Mouse (Mus musculus) liver, embryonic 11.5 days (tissue): ENCODE results near the gene Begain. TPM values are rescaled to one million over a fixed set of nuclear protein-coding genes. Genes with fewer than 3 reads are reported as not detected.

ENCODE experiments used
- ATAC-seq: fragments of 200-750 bp; cut with Nextera tagmentation; replicated peaks from 2 replicates; pipeline ENCODE4 v1.8.0; 2017; ENCODE audit warnings: moderate number of reproducible peaks, mild to moderate bottlenecking, moderate TSS enrichment, moderate library complexity; ENCODE audit not compliant: low FRiP score
- DNase-seq: peaks from one replicate; pipeline ENCODE4 v3.0.0-alpha.2; 2017; ENCODE audit warnings: low spot score
- H3K27ac ChIP-seq: fragments of 300-500 bp; sonication (generic); 2 replicates; pipeline ENCODE4 v1.5.1; 2014; ENCODE audit warnings: mild to moderate bottlenecking, low read depth, low read length, control low read depth
- H3K27me3 ChIP-seq: fragments of 300-500 bp; sonication (generic); replicated peaks from 2 replicates; pipeline ENCODE4 v1.6.1; 2014; ENCODE audit warnings: low read length, mixed read lengths; ENCODE audit not compliant: control insufficient read depth, insufficient read depth
- H3K36me3 ChIP-seq: fragments of 300-500 bp; sonication (generic); 2 replicates; pipeline ENCODE4 v1.6.1; 2014; ENCODE audit warnings: mild to moderate bottlenecking, low read length, moderate library complexity, mixed read lengths; ENCODE audit not compliant: control insufficient read depth, insufficient read depth
- H3K4me1 ChIP-seq: fragments of 300-500 bp; sonication (generic); replicated peaks from 2 replicates; pipeline ENCODE4 v1.6.1; 2014; ENCODE audit warnings: low read length, mixed read lengths; ENCODE audit not compliant: control insufficient read depth, insufficient read depth
- H3K4me2 ChIP-seq: fragments of 300-500 bp; sonication (generic); 2 replicates; pipeline ENCODE4 v1.6.1; 2014; ENCODE audit warnings: mild to moderate bottlenecking, control low read depth, moderate library complexity
- H3K4me3 ChIP-seq: fragments of 300-500 bp; sonication (generic); 2 replicates; pipeline ENCODE4 v1.5.1; 2014; ENCODE audit warnings: low read depth, low read length, control low read depth
- H3K9ac ChIP-seq: fragments of 300-500 bp; sonication (generic); 2 replicates; pipeline ENCODE4 v1.6.1; 2014; ENCODE audit warnings: low read depth, low read length, control low read depth
- H3K9me3 ChIP-seq: fragments of 300-500 bp; sonication (generic); 2 replicates; pipeline ENCODE4 v1.6.1; 2016; ENCODE audit warnings: low read length, inconsistent platforms, mixed read lengths; ENCODE audit not compliant: control insufficient read depth
- WGBS: fragments of 180-500 bp; shearing (Covaris S2); extraction: QIAGEN DNeasy Blood & Tissue Kit; methylation state at CpG from one replicate; pipeline ENCODE4 v1.1.7; 2014; 5-methylcytosine and 5-hydroxymethylcytosine counted together
- polyA plus RNA-seq: library from polyadenylated mRNA; unstranded; fragments of >200 nt; fragmentation: Nextera tagmentation; extraction: Ambion mirVana; gene quantifications from 2 replicates; pipeline ENCODE4 v1.2.1, GENCODE M21; 2014

Gene Begain
- polyA plus RNA-seq, 1 experiment from 2014 or later = 2.2 TPM

DNA sequence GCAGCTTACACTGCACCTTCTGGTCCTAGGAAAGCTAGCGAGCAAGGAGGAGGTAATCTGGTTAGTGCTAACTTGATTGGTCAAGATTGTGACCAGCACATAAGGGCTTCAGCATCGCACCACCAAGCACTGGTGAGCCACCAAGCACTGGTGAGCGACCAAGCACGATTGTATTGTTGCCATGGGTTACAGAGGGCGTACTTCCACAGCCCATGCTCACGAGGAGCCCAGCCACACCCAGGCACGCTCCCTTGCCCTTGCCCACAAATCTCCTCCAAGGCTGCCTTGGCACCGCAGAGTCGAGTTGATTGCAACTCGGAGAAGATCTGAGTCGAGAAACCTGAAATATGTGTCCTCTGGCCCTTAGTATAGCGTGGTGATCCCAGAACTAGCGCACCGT lies 22.0 kb upstream of the Begain start:
- Histone ChIP-seq H3K4me2 (no peak overlapping the region), H3K4me3 (no peak overlapping the region), H3K36me3 (no peaks in the 10 kb centered on the region), H3K27me3 (no peaks in the 10 kb centered on the region), H3K4me1 (no peaks in the 10 kb centered on the region), H3K9me3 (no peaks in the 10 kb centered on the region), H3K9ac (no peak overlapping the region), H3K27ac (no peak overlapping the region)
- ATAC-seq = no peak
- WGBS = 81% methylated on average over 14 of the region's 14 CpGs
- no peak for DNase-seq

- 70% methylated on average over 2 of the region's 2 CpGs for WGBS
- no peak overlapping the region for H3K4me2 ChIP-seq
- H3K4me3 ChIP-seq = no peak overlapping the region
- no peak overlapping the region for H3K9ac ChIP-seq
- no peaks in the 10 kb centered on the region for H3K36me3 ChIP-seq
- H3K9me3 ChIP-seq = no peaks in the 10 kb centered on the region
- H3K4me1 ChIP-seq = no peaks in the 10 kb centered on the region
- H3K27ac ChIP-seq = no peak overlapping the region
- DNase-seq (no peak), ATAC-seq (no peak)
- no peaks in the 10 kb centered on the region for H3K27me3 ChIP-seq
Measured at GRCm38 (mm10) chr12:109086111-109086510, 18.1 kb upstream of the Begain start.

DNA sequence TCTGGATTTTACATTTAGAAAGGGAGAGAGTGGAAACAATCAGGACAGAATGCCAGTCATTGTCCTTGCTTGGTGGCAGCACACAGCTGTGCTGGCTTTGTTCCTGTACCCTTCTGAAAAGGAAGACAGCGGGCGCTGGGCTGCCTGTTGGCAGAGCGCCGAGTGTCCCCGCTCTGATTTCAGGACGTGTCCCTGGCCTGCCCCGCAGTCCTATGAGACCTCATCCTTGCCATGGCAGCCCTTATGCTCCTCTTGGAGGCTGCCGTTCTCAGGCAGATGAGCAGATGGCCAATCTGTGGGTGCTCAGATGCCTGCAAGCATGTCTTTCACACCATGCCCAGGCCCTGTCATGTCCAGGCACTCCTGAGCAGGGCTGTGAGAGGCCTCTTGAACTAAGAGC lies 17.7 kb upstream of the Begain start:
- no peak for DNase-seq
- no peak overlapping the region for H3K27ac ChIP-seq
- H3K9ac ChIP-seq = no peak overlapping the region
- H3K4me1 ChIP-seq = no peaks in the 10 kb centered on the region
- no peak overlapping the region for H3K4me2 ChIP-seq
- ATAC-seq = no peak
- WGBS = 76% methylated on average over 8 of the region's 8 CpGs
- H3K4me3 ChIP-seq = no peak overlapping the region
- H3K36me3 ChIP-seq = no peaks in the 10 kb centered on the region
- H3K9me3 ChIP-seq = no peaks in the 10 kb centered on the region
- H3K27me3 ChIP-seq = no peaks in the 10 kb centered on the region

- Histone ChIP-seq H3K27me3 (no peaks in the 10 kb centered on the region), H3K4me1 (no peaks in the 10 kb centered on the region), H3K9me3 (no peaks in the 10 kb centered on the region), H3K27ac (no peak overlapping the region), H3K4me3 (no peak overlapping the region), H3K9ac (no peak overlapping the region), H3K36me3 (no peaks in the 10 kb centered on the region), H3K4me2 (no peak overlapping the region)
- WGBS = 66% methylated on average over 5 of the region's 5 CpGs
- ATAC-seq (no peak), DNase-seq (no peak)
Measured at GRCm38 (mm10) chr12:109085046-109085445, 17.0 kb upstream of the Begain start.

DNA sequence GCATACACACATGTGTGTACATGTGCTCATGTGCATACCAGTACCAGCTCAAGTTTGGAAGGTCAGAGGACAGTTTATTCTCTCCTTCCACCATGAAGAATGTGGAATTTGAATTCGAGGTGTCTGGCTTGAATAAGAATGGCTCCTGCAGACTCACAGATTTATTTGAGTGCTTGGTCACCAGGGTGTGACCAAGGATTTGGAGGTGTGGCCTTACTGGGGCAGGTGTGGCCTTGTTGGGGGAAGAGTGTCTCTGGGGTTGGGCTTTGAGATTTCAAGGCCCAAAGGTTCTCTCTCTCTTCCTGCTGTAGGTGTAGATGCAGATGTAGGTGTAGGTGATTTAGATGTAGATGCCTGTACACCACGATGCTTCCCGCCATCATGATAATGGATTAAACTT lies 15.5 kb upstream of the Begain start:
- H3K4me3 ChIP-seq = no peak overlapping the region
- no peak overlapping the region for H3K27ac ChIP-seq
- H3K36me3 ChIP-seq = no peaks in the 10 kb centered on the region
- no peak overlapping the region for H3K9ac ChIP-seq
- 70% methylated on average over 3 of the region's 3 CpGs for WGBS
- no peak overlapping the region for H3K4me2 ChIP-seq
- no peaks in the 10 kb centered on the region for H3K27me3 ChIP-seq
- H3K9me3 ChIP-seq = no peaks in the 10 kb centered on the region
- no peak for DNase-seq
- no peaks in the 10 kb centered on the region for H3K4me1 ChIP-seq
- ATAC-seq = no peak

DNA sequence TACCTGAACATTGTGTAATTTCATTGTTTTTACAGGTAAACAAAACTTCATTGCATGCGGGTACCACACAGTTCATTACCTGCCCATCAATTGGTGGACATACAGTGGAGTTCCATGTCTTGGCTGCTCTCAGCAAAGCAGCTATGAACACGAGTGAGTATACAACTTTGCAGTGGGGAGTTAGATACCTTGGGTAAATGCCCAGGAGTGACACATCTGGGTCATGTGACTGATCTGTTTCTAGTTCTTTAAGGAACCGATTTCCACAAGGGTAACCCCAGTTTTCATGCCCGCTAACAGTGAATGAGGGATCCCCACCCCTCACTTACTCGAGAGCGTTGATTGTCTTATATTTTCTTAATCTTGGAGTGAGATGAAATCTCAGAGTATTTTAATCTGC lies 9.0 kb upstream of the Begain start:
- no peak overlapping the region for H3K9ac ChIP-seq
- no peaks in the 10 kb centered on the region for H3K9me3 ChIP-seq
- DNase-seq (no peak), ATAC-seq (no peak)
- no peak overlapping the region for H3K4me3 ChIP-seq
- H3K4me2 ChIP-seq = no peak overlapping the region
- no peaks in the 10 kb centered on the region for H3K36me3 ChIP-seq
- H3K27ac ChIP-seq = no peak overlapping the region
- H3K27me3 ChIP-seq = no peaks in the 10 kb centered on the region
- 79% methylated on average over 6 of the region's 6 CpGs for WGBS
- no peaks in the 10 kb centered on the region for H3K4me1 ChIP-seq

DNA sequence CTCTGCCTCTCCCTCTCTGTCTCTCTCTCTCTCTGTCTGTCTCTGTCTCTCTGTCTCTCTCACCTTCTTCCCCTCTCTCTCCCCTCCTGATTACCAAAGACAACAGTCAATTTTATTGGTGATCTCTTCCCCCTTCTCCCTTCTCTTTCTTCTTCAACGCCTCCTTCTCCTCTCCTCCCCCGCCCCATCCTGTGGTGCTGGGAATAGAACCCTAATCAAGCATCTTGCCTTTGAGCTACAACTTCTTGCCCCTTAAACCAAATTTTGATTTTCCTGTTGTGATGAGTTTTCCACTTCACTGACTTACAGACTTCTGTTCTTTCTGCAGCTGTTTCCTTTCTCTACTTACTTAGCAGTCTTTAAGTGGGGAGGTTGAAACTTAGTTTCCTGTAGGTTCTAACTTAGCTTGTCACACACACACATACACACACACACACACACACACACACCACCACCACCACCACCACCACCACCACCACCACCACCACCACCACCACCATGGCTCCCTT lies 6.8 kb upstream of the Begain start:
- H3K4me1 ChIP-seq = no peaks in the 10 kb centered on the region
- H3K4me3 ChIP-seq = no peak overlapping the region
- 63% methylated on average over 2 of the region's 2 CpGs for WGBS
- no peaks in the 10 kb centered on the region for H3K9me3 ChIP-seq
- H3K36me3 ChIP-seq = no peaks in the 10 kb centered on the region
- H3K4me2 ChIP-seq = no peak overlapping the region
- H3K27ac ChIP-seq = no peak overlapping the region
- no peaks in the 10 kb centered on the region for H3K27me3 ChIP-seq
- ATAC-seq = no peak
- DNase-seq = no peak
- no peak overlapping the region for H3K9ac ChIP-seq

DNA sequence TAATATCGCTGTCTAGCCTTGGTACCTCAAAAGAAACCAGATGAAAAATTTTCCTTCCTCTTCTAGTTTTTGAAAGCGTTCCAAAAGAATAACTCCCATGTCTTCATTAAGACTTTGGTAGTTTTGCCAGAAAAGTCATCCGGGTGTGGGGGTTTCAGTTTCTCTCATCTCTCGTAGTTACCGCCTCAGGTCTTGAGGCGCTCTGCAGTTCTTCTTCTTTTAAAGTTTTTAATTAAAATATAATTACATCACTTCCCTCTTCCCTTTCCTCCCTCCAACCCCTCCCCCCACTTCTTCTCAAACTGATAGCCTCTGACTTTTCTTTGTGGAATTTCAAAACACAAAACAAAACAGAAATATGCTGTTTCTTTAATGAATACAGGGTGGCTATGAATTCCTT lies 6.1 kb upstream of the Begain start:
- Histone ChIP-seq H3K9me3 (no peaks in the 10 kb centered on the region), H3K4me3 (no peak overlapping the region), H3K4me1 (no peaks in the 10 kb centered on the region), H3K9ac (no peak overlapping the region), H3K27me3 (no peaks in the 10 kb centered on the region), H3K36me3 (no peaks in the 10 kb centered on the region), H3K4me2 (no peak overlapping the region), H3K27ac (no peak overlapping the region)
- 76% methylated on average over 6 of the region's 6 CpGs for WGBS
- DNase-seq (no peak), ATAC-seq (no peak)

DNA sequence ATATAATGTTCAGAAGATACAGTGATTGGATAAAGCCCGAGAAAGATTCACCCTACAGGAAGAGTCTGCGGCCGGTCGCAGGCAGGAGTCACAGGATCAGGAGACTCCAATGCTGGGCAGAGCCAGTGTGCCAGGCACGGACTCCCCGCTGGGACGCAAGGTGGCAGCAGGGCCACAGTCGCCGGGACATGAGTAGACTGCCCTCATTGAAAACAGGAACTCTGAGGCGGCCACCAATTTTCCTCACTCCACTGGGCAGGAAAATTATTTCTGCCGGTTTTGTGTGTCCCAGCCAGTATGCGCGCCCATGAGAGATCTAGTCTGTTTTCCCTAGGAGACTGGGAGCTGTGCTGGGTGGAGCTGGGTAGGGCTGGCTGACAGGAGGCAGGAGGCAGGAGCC lies 3.2 kb upstream of the Begain start:
- Histone ChIP-seq H3K27me3 (peaks cover 12% of the 10 kb centered on the region), H3K36me3 (no peaks in the 10 kb centered on the region), H3K9me3 (no peaks in the 10 kb centered on the region), H3K4me2 (no peak overlapping the region), H3K4me3 (no peak overlapping the region), H3K9ac (no peak overlapping the region), H3K27ac (no peak overlapping the region), H3K4me1 (no peaks in the 10 kb centered on the region)
- ATAC-seq = no peak
- 84% methylated on average over 13 of the region's 13 CpGs for WGBS
- no peak for DNase-seq
